Mouse (Mus musculus): Measurements from ENCODE around the gene Tmem132b. TPM values are rescaled to one million over a fixed set of nuclear protein-coding genes. Genes with fewer than 3 reads are reported as not detected.
"Not testable (repeated sequence)": the region's sequence is repeated elsewhere in the genome, so short reads cannot be mapped to it uniquely, and the experiment has no call there.

Tmem132b gene
- polyA plus RNA-seq, 1 experiment from 2014 or later = not detected

DNA sequence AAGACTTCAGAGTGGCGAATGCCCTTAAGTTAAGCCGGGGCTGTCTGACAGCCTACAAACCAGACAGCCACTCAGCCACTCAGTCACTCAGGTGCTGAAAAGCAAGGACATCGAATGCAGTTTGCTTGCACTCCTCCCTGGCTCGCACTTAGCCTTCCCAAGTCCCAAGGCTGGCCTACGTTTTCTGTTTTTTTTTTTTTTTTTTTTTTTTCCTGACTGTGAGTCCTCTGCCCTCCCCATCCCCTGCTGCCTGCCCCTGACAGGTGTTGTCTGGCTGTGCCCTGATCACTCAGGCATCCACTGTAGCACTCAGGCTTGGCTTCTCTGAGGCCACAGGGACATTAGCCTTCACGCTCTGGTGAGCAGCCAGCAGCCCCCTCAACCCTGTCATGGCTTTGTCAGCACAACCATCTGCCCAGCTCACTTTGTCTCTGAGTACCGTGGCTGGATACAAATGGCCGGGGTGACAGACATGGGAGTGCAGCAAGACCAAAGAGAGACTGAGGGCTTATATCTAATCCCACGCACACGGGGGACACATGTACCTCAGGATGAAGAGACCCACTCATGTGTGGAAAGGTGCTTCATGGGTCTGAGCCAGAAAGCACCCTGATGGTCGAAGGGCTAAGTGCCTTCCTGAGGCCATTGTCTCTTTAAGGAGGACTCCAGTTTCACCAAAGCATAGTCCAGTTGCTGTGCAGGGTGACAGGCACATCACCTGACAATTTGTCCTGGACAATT lies 44.0 kb upstream of the Tmem132b start:
- ATAC-seq = no peak
- no peak for DNase-seq
- Histone ChIP-seq H3K27ac (ENCODE audit: low read depth) (no peak overlapping the region), H3K27me3 (ENCODE audit: insufficient read depth, low read length) (no peaks in the 10 kb centered on the region), H3K36me3 (replicated peaks; ENCODE audit: insufficient read depth, low read length) (peaks cover 32% of the 10 kb centered on the region), H3K4me1 (ENCODE audit: insufficient read depth) (peaks cover 8% of the 10 kb centered on the region), H3K9me3 (ENCODE audit: low read length) (no peaks in the 10 kb centered on the region), H3K4me2 (ENCODE audit: low read depth, low read length) (no peak overlapping the region), H3K9ac (replicated peaks) (no peak overlapping the region), H3K4me3 (ENCODE audit: low read depth, low read length) (no peak overlapping the region)
- TF ChIP-seq CTCF (IDR thresholded peaks at IDR 0.05; ENCODE audit: low read depth) = no peak
- no peak for TF ChIP-seq EP300 (IDR thresholded peaks at IDR 0.05; ENCODE audit: low read depth)
- 76% methylated on average over 11 of the region's 11 CpGs for WGBS (ENCODE audit: insufficient replicate concordance)

DNA sequence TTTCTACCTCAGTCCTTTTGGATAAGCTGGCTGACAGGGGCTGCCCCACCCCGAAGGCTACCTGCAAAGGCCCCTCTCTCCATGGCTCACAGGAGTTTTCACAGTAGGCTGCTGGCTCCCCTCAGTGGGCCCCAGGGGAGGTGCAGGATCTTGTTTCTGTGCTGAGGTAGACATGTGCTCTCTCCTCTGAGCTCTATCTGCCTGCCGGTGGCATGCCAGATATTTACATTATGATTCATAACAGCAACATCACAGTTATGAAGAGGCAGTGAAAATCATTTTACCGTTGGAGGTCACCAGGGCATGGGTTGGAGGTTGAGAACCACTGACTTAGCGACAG lies 43.5 kb upstream of the Tmem132b start:
- WGBS (ENCODE audit: insufficient replicate concordance) = 62% methylated on average over 4 of the region's 4 CpGs

DNA sequence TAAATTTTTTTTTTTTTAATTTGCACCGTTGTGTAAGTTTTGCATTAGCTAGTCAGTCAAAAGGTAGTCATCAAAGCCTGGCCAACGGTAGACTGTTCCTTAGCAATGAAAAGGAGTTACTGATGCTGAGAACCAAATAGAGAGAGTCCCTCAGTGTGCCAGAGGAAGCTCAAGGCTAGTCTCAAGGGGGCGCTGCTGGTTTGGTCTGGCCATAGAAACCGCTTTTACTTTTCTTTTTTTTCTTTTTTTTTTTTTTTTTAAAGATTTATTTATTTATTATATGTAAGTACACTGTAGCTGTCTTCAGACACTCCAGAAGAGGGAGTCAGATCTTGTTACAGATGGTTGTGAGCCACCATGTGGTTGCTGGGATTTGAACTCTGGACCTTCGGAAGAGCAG lies 42.6 kb upstream of the Tmem132b start:
- H3K27me3 ChIP-seq (ENCODE audit: insufficient read depth, low read length); DNase-seq; H3K9me3 ChIP-seq (ENCODE audit: low read length); H3K4me3 ChIP-seq (ENCODE audit: low read depth, low read length); H3K4me2 ChIP-seq (ENCODE audit: low read depth, low read length); ATAC-seq; H3K27ac ChIP-seq (ENCODE audit: low read depth); H3K4me1 ChIP-seq (ENCODE audit: insufficient read depth); H3K9ac ChIP-seq (replicated peaks): not testable (repeated sequence)
- peaks cover 27% of the 10 kb centered on the region for H3K36me3 ChIP-seq (replicated peaks; ENCODE audit: insufficient read depth, low read length)
- whole genome bisulfite sequencing (ENCODE audit: insufficient replicate concordance) = 79% methylated on average over 5 of the region's 5 CpGs

More for the DNA sequence above, 43.5 kb upstream of the Tmem132b start:
- Histone ChIP-seq H3K27me3 (ENCODE audit: insufficient read depth, low read length) (no peaks in the 10 kb centered on the region), H3K4me3 (ENCODE audit: low read depth, low read length) (no peak overlapping the region), H3K4me2 (ENCODE audit: low read depth, low read length) (no peak overlapping the region), H3K27ac (ENCODE audit: low read depth) (no peak overlapping the region), H3K4me1 (ENCODE audit: insufficient read depth) (peaks cover 8% of the 10 kb centered on the region), H3K9ac (replicated peaks) (no peak overlapping the region), H3K9me3 (ENCODE audit: low read length) (no peaks in the 10 kb centered on the region), H3K36me3 (replicated peaks; ENCODE audit: insufficient read depth, low read length) (peaks cover 32% of the 10 kb centered on the region)
- TF ChIP-seq CTCF (IDR thresholded peaks at IDR 0.05; ENCODE audit: low read depth) (peak; percentile 56), EP300 (IDR thresholded peaks at IDR 0.05; ENCODE audit: low read depth) (no peak)
- DNase-seq (no peak), ATAC-seq (no peak)

DNA sequence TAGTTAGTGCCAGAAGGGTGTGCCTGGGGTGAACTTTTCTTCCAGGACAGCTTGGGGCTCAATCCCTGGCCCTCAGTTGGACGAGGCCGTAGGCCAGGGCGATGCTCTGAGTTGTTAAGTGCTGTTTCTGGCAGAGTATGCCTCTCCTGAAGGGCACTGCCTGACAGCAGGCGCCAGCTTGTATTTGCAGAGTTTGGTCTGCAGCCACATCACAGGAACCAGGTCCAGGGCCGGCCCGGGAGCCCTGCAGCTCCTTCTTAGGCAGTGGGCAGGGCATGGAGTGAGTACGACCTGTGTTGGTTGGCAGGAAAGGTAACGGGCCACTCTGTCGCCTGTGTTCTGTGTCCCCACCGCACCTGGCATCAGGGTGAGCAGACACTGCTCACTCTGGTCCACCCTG lies 40.5 kb upstream of the Tmem132b start:
- WGBS (ENCODE audit: insufficient replicate concordance) = 81% methylated on average over 10 of the region's 10 CpGs

DNA sequence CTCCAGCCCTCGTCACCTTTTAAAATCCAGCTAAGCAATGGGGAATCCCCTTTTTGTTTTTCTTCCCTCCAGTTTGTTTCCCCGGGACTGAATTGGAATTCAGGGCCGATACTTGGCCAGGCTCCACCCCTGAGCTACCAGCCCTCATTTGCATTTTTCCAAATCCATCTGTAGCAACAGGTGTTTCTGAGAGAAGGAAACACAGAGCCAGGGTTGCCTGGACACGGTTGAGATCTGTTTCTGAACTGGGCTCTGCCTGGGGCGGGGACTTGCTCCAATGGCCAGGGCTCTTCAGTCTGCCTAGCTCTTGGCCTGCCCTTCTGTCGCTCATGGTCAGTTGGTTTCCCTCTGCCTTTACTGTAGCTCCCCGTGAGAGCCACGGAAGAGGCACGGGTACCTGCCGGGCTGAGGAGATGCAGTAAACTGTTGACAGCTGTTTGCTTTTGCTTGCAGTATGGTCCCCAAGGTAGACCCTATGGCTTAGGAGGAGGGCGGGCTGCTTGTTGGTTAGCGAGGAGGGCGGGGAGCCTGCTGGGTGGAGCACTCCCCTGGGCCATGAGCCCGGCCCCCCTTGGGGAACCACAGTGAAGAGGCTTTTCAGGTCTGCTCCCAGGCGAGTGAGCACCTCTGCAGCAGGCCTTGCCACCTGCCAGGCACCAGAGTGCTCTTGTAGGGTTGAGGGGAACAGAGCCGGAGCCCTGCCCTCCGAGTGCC lies 39.0 kb upstream of the Tmem132b start:
- H3K4me2 ChIP-seq (ENCODE audit: low read depth, low read length) = no peak overlapping the region
- H3K27ac ChIP-seq (ENCODE audit: low read depth) = no peak overlapping the region
- no peaks in the 10 kb centered on the region for H3K4me1 ChIP-seq (ENCODE audit: insufficient read depth)
- no peaks in the 10 kb centered on the region for H3K9me3 ChIP-seq (ENCODE audit: low read length)
- H3K4me3 ChIP-seq (ENCODE audit: low read depth, low read length) = no peak overlapping the region
- H3K36me3 ChIP-seq (replicated peaks; ENCODE audit: insufficient read depth, low read length) = peaks cover 27% of the 10 kb centered on the region
- DNase-seq (no peak), ATAC-seq (no peak)
- 79% methylated on average over 17 of the region's 17 CpGs for WGBS (ENCODE audit: insufficient replicate concordance)
- TF ChIP-seq EP300 (IDR thresholded peaks at IDR 0.05; ENCODE audit: low read depth) (no peak), CTCF (IDR thresholded peaks at IDR 0.05; ENCODE audit: low read depth) (no peak)
- no peak overlapping the region for H3K9ac ChIP-seq (replicated peaks)
- H3K27me3 ChIP-seq (ENCODE audit: insufficient read depth, low read length) = no peaks in the 10 kb centered on the region

More for the DNA sequence above, 40.5 kb upstream of the Tmem132b start:
- ATAC-seq (no peak), DNase-seq (no peak)
- no peak overlapping the region for H3K4me2 ChIP-seq (ENCODE audit: low read depth, low read length)
- H3K4me1 ChIP-seq (ENCODE audit: insufficient read depth) = no peaks in the 10 kb centered on the region
- no peaks in the 10 kb centered on the region for H3K27me3 ChIP-seq (ENCODE audit: insufficient read depth, low read length)
- TF ChIP-seq EP300 (IDR thresholded peaks at IDR 0.05; ENCODE audit: low read depth) (no peak), CTCF (IDR thresholded peaks at IDR 0.05; ENCODE audit: low read depth) (no peak)
- no peaks in the 10 kb centered on the region for H3K9me3 ChIP-seq (ENCODE audit: low read length)
- no peak overlapping the region for H3K27ac ChIP-seq (ENCODE audit: low read depth)
- peaks cover 30% of the 10 kb centered on the region for H3K36me3 ChIP-seq (replicated peaks; ENCODE audit: insufficient read depth, low read length)
- H3K9ac ChIP-seq (replicated peaks) = no peak overlapping the region
- no peak overlapping the region for H3K4me3 ChIP-seq (ENCODE audit: low read depth, low read length)

DNA sequence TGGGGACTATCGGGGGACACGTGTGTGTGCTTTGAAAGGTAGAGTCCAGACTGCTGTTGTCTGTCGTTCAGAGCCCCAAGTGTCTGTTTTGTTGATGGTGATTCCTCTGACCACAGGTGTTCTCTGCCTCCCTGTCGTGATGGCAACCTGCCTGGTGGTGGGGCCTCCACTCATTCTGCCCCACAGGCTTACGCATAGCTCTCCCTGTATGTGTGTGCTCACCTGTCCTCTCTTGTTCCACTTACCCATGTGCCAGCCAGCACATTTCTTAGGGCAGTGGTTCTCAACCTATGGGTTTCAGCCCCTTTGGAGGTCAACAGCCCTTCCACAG lies 38.5 kb upstream of the Tmem132b start:
- H3K27me3 ChIP-seq (ENCODE audit: insufficient read depth, low read length) = no peaks in the 10 kb centered on the region
- H3K4me3 ChIP-seq (ENCODE audit: low read depth, low read length) = no peak overlapping the region
- no peak overlapping the region for H3K27ac ChIP-seq (ENCODE audit: low read depth)
- no peak for TF ChIP-seq EP300 (IDR thresholded peaks at IDR 0.05; ENCODE audit: low read depth)
- TF ChIP-seq CTCF (IDR thresholded peaks at IDR 0.05; ENCODE audit: low read depth) = no peak
- no peaks in the 10 kb centered on the region for H3K4me1 ChIP-seq (ENCODE audit: insufficient read depth)
- no peak overlapping the region for H3K9ac ChIP-seq (replicated peaks)
- DNase-seq (no peak), ATAC-seq (no peak)
- H3K36me3 ChIP-seq (replicated peaks; ENCODE audit: insufficient read depth, low read length) = peaks cover 27% of the 10 kb centered on the region
- no peaks in the 10 kb centered on the region for H3K9me3 ChIP-seq (ENCODE audit: low read length)
- 73% methylated on average over 5 of the region's 5 CpGs for WGBS (ENCODE audit: insufficient replicate concordance)
- no peak overlapping the region for H3K4me2 ChIP-seq (ENCODE audit: low read depth, low read length)

All from liver, postnatal 0 days (tissue).